Mouse (Mus musculus) cerebellum, adult 2 months (tissue): ENCODE measurements around the gene Xrcc2. TPM values are rescaled to one million over a fixed set of nuclear protein-coding genes. Genes with fewer than 3 reads are reported as not detected.

Experiments
- DNase-seq, 2 experiments: peaks; one replicate each; pipeline ENCODE4 v3.0.0; 2021
- H3K27ac ChIP-seq: fragments of 200-500 bp; 2 replicates; pipeline ENCODE4 v1.5.1; 2012; ENCODE audit warnings: low read length, control low read depth, inconsistent platforms; ENCODE audit not compliant: insufficient read depth
- H3K27me3 ChIP-seq: fragments of 200-500 bp; 2 replicates; pipeline ENCODE4 v1.6.1; 2012; ENCODE audit warnings: inconsistent platforms, mild to moderate bottlenecking, low read length, moderate library complexity; ENCODE audit not compliant: control insufficient read depth, insufficient read depth
- H3K4me1 ChIP-seq: fragments of 200-500 bp; 2 replicates; pipeline ENCODE4 v1.6.1; 2011; ENCODE audit warnings: low read length; ENCODE audit not compliant: control insufficient read depth, insufficient read depth
- H3K4me3 ChIP-seq: fragments of 200-500 bp; replicated peaks from 2 replicates; pipeline ENCODE3; 2011; ENCODE audit warnings: mild to moderate bottlenecking, low read depth, low read length, control low read depth; ENCODE audit not compliant: insufficient read depth
- CTCF ChIP-seq: fragments of 200-500 bp; IDR thresholded peaks from 2 replicates; pipeline ENCODE4 v1.5.1; 2011; ENCODE audit warnings: low read depth, mild to moderate bottlenecking, control low read depth, low read length, moderate library complexity, borderline replicate concordance; ENCODE audit not compliant: insufficient read depth
- POLR2A ChIP-seq: fragments of 200-500 bp; IDR thresholded peaks from 2 replicates; pipeline ENCODE4 v1.6.1; 2011; ENCODE audit warnings: low read length, control low read depth, borderline replicate concordance; ENCODE audit not compliant: insufficient read depth
- WGBS: fragments of 180-500 bp; shearing (Covaris S2); methylation state at CpG from one replicate; pipeline ENCODE4 v1.1.7; 2018; 5-methylcytosine and 5-hydroxymethylcytosine counted together
- polyA plus RNA-seq: library from polyadenylated mRNA; depleted of rRNA; stranded (reverse); fragments of >200 nt; gene quantifications from 2 replicates; pipeline ENCODE4 v1.2.3, GENCODE M21; 2012; rRNA removed

The Xrcc2 gene
- polyA plus RNA-seq, 1 experiment, result 9.6 TPM

- Histone ChIP-seq H3K4me3 (no peak overlapping the region), H3K27me3 (no peaks in the 10 kb centered on the region), H3K27ac (no peak overlapping the region), H3K4me1 (peaks cover 2% of the 10 kb centered on the region; the same call in 1 of the 2 replicates)
- DNase-seq, result no peak
- no peak for TF ChIP-seq POLR2A
- no peak for TF ChIP-seq CTCF
- 70% methylated on average over 2 of the region's 2 CpGs for WGBS
Observed at GRCm38 (mm10) chr5:25663165-25663564, 42.5 kb downstream of the Xrcc2 start.

GRCm38 (mm10) chr5:25654578-25654987, 51.0 kb downstream of the Xrcc2 start:
- no peak overlapping the region for H3K4me3 ChIP-seq
- no peaks in the 10 kb centered on the region for H3K27me3 ChIP-seq
- H3K27ac ChIP-seq, result no peak overlapping the region
- no peak for DNase-seq
- 25% methylated on average over 14 of the region's 14 CpGs for WGBS
- no peaks in the 10 kb centered on the region for H3K4me1 ChIP-seq
- TF ChIP-seq CTCF (no peak), POLR2A (no peak)

- WGBS, result 72% methylated on average over 3 of the region's 3 CpGs
Observed at GRCm38 (mm10) chr5:25653377-25653776, 52.2 kb downstream of the Xrcc2 start.

GRCm38 (mm10) chr5:25652435-25652834, 53.2 kb downstream of the Xrcc2 start:
- Histone ChIP-seq H3K4me1 (no peaks in the 10 kb centered on the region), H3K4me3 (no peak overlapping the region), H3K27me3 (no peaks in the 10 kb centered on the region), H3K27ac (no peak overlapping the region)
- 70% methylated on average over 7 of the region's 7 CpGs for WGBS
- no peak for TF ChIP-seq CTCF
- TF ChIP-seq POLR2A, result no peak
- DNase-seq, result no peak

More at GRCm38 (mm10) chr5:25653377-25653776, 52.2 kb downstream of the Xrcc2 start:
- Histone ChIP-seq H3K27me3 (no peaks in the 10 kb centered on the region), H3K27ac (no peak overlapping the region), H3K4me1 (no peaks in the 10 kb centered on the region), H3K4me3 (no peak overlapping the region)
- no peak for DNase-seq
- TF ChIP-seq POLR2A (no peak), CTCF (no peak)

- H3K27ac ChIP-seq, result no peak overlapping the region
- no peaks in the 10 kb centered on the region for H3K27me3 ChIP-seq
- H3K4me3 ChIP-seq, result no peak overlapping the region
- no peaks in the 10 kb centered on the region; the same call in 1 of the 2 replicates for H3K4me1 ChIP-seq
- no peak for TF ChIP-seq CTCF
- TF ChIP-seq POLR2A, result no peak
- DNase-seq, result peak in 1 of 2 experiments; percentile 29
- WGBS, result 33% methylated on average over 8 of the region's 8 CpGs
Observed at GRCm38 (mm10) chr5:25645661-25646364, 59.8 kb downstream of the Xrcc2 start.

GRCm38 (mm10) chr5:25644509-25644908, 61.1 kb downstream of the Xrcc2 start:
- no peak for DNase-seq
- 99% methylated on average over 2 of the region's 2 CpGs for WGBS
- no peak for TF ChIP-seq CTCF
- no peak for TF ChIP-seq POLR2A
- Histone ChIP-seq H3K4me3 (no peak overlapping the region), H3K4me1 (no peaks in the 10 kb centered on the region; the same call in 1 of the 2 replicates), H3K27me3 (no peaks in the 10 kb centered on the region), H3K27ac (no peak overlapping the region)

GRCm38 (mm10) chr5:25642741-25643140, 62.9 kb downstream of the Xrcc2 start:
- Histone ChIP-seq H3K27me3 (no peaks in the 10 kb centered on the region), H3K4me3 (no peak overlapping the region), H3K27ac (no peak overlapping the region), H3K4me1 (no peaks in the 10 kb centered on the region; the same call in 1 of the 2 replicates)
- DNase-seq, result no peak
- TF ChIP-seq CTCF (no peak), POLR2A (no peak)
- WGBS, result 100% methylated on average over 1 of the region's 1 CpGs

Other genes with a start within 250 kb of the Xrcc2 start
- 56.3 and 60.0 TPM in 2 replicates for gene Kmt2c, start 207.0 kb downstream of the Xrcc2 start, polyA plus RNA-seq
- gene Cct8l1, start 189.8 kb downstream of the Xrcc2 start, polyA plus RNA-seq, result 0.13 TPM in 1 of 2 replicates, not detected in the other
- 55.0 and 55.1 TPM in 2 replicates for gene Actr3b, start 54.2 kb upstream of the Xrcc2 start, polyA plus RNA-seq
- not detected in 2 replicates for gene Gm21663, start 236.6 kb upstream of the Xrcc2 start, polyA plus RNA-seq
- 0.10 TPM in 1 of 2 replicates, not detected in the other for gene Gm21671, start 248.6 kb upstream of the Xrcc2 start, polyA plus RNA-seq